Mouse (Mus musculus) liver, adult 2 months (tissue): ENCODE measurements at regions not wholly inside any gene's neighbourhood (a gene's known extent, or its start where the extent isn't known, plus 50 kb on each side); places are given as distances from the start of the nearest gene placed in this dataset.

Experiments used
- CTCF ChIP-seq: fragments of 200-500 bp; IDR thresholded peaks from 2 replicates; pipeline ENCODE4 v1.5.1; 2011; ENCODE audit warnings: low read depth, low read length, control low read depth
- POLR2A ChIP-seq: fragments of 200-500 bp; IDR thresholded peaks from 2 replicates; pipeline ENCODE4 v1.6.1; 2011; ENCODE audit warnings: low read length, control low read depth; ENCODE audit not compliant: insufficient read depth; ENCODE audit errors: extremely low read depth

GRCm38 (mm10) chr9:112429196-112429595 is 193.5 kb upstream of the Arpp21 start:
- TF ChIP-seq CTCF: no peak
- no peak for TF ChIP-seq POLR2A
